Mouse (Mus musculus) kidney, postnatal 0 days (tissue): ENCODE data around the gene Map3k7cl. TPM values are rescaled to one million over a fixed set of nuclear protein-coding genes. Genes with fewer than 3 reads are reported as not detected.

Experiments
- ATAC-seq: fragments of 200-750 bp; cut with Nextera tagmentation; replicated peaks from 2 replicates; pipeline ENCODE4 v1.8.0; 2017; ENCODE audit warnings: low read depth, moderate number of reproducible peaks, moderate TSS enrichment, moderate library complexity; ENCODE audit not compliant: low FRiP score
- DNase-seq: peaks from one replicate; pipeline ENCODE4 v3.0.0-alpha.2; 2016; ENCODE audit warnings: low spot score
- H3K27ac ChIP-seq: fragments of 300-500 bp; sonication (generic); 2 replicates; pipeline ENCODE4 v1.5.1; 2014; ENCODE audit warnings: mild to moderate bottlenecking
- H3K27me3 ChIP-seq: fragments of 300-500 bp; sonication (generic); 2 replicates; pipeline ENCODE4 v1.6.1; 2014; ENCODE audit warnings: low read length, mixed read lengths; ENCODE audit not compliant: insufficient read depth
- H3K36me3 ChIP-seq: fragments of 300-500 bp; sonication (generic); 2 replicates; pipeline ENCODE4 v1.6.1; 2014; ENCODE audit warnings: low read length, mixed read lengths; ENCODE audit not compliant: insufficient read depth
- H3K4me1 ChIP-seq: fragments of 300-500 bp; sonication (generic); replicated peaks from 2 replicates; pipeline ENCODE4 v1.6.1; 2014; ENCODE audit warnings: antibody characterized with exemption, low read length, mixed read lengths; ENCODE audit not compliant: insufficient read depth
- H3K4me2 ChIP-seq: fragments of 300-500 bp; sonication (generic); 2 replicates; pipeline ENCODE4 v1.6.1; 2014; ENCODE audit warnings: mild to moderate bottlenecking, low read length, moderate library complexity, mixed read lengths
- H3K4me3 ChIP-seq: fragments of 300-500 bp; sonication (generic); replicated peaks from 2 replicates; pipeline ENCODE4 v1.5.1; 2014; ENCODE audit warnings: low read depth, low read length
- H3K9ac ChIP-seq: fragments of 300-500 bp; sonication (generic); 2 replicates; pipeline ENCODE4 v1.6.1; 2014; ENCODE audit warnings: low read depth, low read length
- H3K9me3 ChIP-seq: fragments of 300-500 bp; sonication (generic); replicated peaks from 2 replicates; pipeline ENCODE4 v1.6.1; 2016; ENCODE audit warnings: low read length, inconsistent platforms, mixed read lengths
- CTCF ChIP-seq: IDR thresholded peaks from 2 replicates; pipeline ENCODE4 v1.5.1; 2016; ENCODE audit warnings: antibody characterized with exemption, low read depth, mild to moderate bottlenecking, moderate library complexity
- WGBS: fragments of 180-500 bp; shearing (Covaris S2); extraction: QIAGEN DNeasy Blood & Tissue Kit; methylation state at CpG from one replicate; pipeline ENCODE4 v1.1.7; 2014; 5-methylcytosine and 5-hydroxymethylcytosine counted together
- polyA plus RNA-seq: library from polyadenylated mRNA; unstranded; fragments of >200 nt; fragmentation: Nextera tagmentation; extraction: Ambion mirVana; gene quantifications from 2 replicates; pipeline ENCODE4 v1.2.1, GENCODE M21; 2015

The Map3k7cl gene
- polyA plus RNA-seq, 1 experiment from 2014 or later: 2.1 TPM

DNA sequence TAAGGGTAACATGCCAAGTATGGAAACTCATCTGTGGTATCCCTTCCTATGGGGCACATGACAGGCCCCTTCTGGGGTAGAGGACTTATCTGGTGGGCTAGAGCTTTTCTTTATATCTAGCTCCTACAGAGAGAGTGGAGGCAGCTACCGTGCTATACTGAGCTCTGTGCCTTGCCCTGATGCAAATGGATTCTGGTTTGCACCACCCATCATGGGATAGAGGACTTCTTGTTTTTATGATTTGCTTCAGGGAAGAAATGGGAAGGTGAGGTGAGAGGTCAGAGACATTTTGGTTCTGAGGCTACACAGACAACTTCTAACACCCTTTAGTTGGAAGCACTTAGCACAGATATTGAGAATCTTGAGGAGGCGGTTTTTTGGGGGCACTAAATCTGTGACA, 71.8 kb downstream of the Map3k7cl start:
- no peaks in the 10 kb centered on the region for H3K4me1 ChIP-seq
- H3K27me3 ChIP-seq: no peaks in the 10 kb centered on the region
- no peak overlapping the region for H3K9ac ChIP-seq
- no peak overlapping the region for H3K4me3 ChIP-seq
- no peak for ATAC-seq
- TF ChIP-seq CTCF: no peak
- H3K4me2 ChIP-seq: no peak overlapping the region
- H3K36me3 ChIP-seq: no peaks in the 10 kb centered on the region
- H3K9me3 ChIP-seq: 0 out of 2 replicates have a peak, but pooled peaks cover 3% of the 10 kb centered on the region
- WGBS: 88% methylated on average over 2 of the region's 2 CpGs
- H3K27ac ChIP-seq: no peak overlapping the region
- no peak for DNase-seq

DNA sequence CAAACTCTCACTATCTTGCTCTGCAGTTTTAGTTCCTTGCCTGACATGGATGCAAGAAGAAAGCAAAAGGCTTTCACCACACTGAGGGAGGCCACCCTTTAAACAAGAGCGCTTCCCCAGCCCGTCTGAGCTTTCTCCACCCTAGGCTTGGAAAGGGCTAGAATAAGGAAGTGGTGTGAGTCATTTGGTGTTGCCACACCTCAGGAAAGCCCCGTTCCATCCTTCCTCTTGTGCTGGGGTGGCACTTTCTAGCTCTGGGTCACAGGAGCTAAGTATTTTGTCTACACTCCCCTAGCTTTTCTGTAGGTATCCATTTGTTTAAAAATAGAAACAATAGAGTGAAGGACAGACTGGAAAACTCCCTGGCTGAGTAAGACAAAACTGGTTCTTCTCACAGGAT, 72.2 kb downstream of the Map3k7cl start:
- no peak overlapping the region for H3K27ac ChIP-seq
- no peak for TF ChIP-seq CTCF
- ATAC-seq: no peak
- no peak overlapping the region for H3K4me2 ChIP-seq
- no peaks in the 10 kb centered on the region for H3K27me3 ChIP-seq
- no peaks in the 10 kb centered on the region for H3K4me1 ChIP-seq
- 71% methylated on average over 3 of the region's 3 CpGs for WGBS
- no peaks in the 10 kb centered on the region for H3K36me3 ChIP-seq
- H3K4me3 ChIP-seq: no peak overlapping the region
- no peak overlapping the region for H3K9ac ChIP-seq
- H3K9me3 ChIP-seq: 0 out of 2 replicates have a peak, but pooled peaks cover 3% of the 10 kb centered on the region
- no peak for DNase-seq

DNA sequence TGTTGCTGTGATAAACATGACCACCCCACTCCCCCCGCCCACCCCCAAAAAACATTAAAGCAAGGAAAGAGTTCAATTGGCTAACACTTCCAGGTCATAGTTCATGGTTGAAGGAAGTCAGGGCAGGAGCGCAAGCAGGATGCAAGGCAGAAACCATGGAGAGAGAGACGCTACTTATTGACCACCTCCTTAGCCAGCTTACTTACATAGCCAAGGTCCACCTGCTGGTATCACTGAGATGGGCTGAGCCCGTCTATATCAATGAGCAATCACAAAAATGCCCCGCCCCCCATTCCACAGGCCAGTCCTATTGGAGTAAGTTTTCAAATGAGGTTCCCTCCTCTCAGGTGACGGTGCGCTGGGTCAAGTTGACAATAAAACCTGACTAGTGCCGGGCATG, 72.7 kb downstream of the Map3k7cl start:
- WGBS: 94% methylated on average over 8 of the region's 8 CpGs
- H3K27ac ChIP-seq: no peak overlapping the region
- no peaks in the 10 kb centered on the region for H3K4me1 ChIP-seq
- H3K27me3 ChIP-seq: no peaks in the 10 kb centered on the region
- no peak for DNase-seq
- no peak overlapping the region for H3K4me3 ChIP-seq
- no peak overlapping the region for H3K4me2 ChIP-seq
- TF ChIP-seq CTCF: no peak
- no peaks in the 10 kb centered on the region for H3K36me3 ChIP-seq
- no peak for ATAC-seq
- 0 out of 2 replicates have a peak, but pooled peaks cover 3% of the 10 kb centered on the region for H3K9me3 ChIP-seq
- no peak overlapping the region for H3K9ac ChIP-seq

DNA sequence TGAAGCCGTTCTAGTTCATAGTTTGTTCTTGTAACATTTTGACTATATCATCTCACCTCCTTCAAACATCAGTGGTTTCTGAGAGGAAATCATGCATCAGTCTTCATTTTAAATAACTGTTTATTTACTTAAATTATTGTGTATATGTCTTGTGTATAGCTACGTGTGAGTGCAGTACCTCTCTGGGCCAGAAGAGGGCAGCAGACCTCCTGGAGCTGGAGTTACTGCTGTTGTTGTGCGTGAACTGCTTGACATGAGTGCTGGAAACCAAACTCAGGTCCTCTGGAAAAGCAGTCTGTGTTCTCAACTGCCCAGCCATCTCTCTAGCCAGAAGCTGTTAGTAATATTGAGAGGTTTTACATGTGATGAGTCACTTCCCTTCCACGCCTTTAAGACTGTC, 73.6 kb downstream of the Map3k7cl start:
- Histone ChIP-seq H3K36me3 (no peaks in the 10 kb centered on the region), H3K4me1 (no peaks in the 10 kb centered on the region), H3K4me2 (no peak overlapping the region), H3K4me3 (no peak overlapping the region), H3K27me3 (no peaks in the 10 kb centered on the region), H3K27ac (no peak overlapping the region), H3K9me3 (0 out of 2 replicates have a peak, but pooled peaks cover 3% of the 10 kb centered on the region), H3K9ac (no peak overlapping the region)
- TF ChIP-seq CTCF: peak; percentile 39
- over 99% methylated on average over 4 of the region's 4 CpGs for WGBS
- no peak for DNase-seq
- ATAC-seq: no peak

DNA sequence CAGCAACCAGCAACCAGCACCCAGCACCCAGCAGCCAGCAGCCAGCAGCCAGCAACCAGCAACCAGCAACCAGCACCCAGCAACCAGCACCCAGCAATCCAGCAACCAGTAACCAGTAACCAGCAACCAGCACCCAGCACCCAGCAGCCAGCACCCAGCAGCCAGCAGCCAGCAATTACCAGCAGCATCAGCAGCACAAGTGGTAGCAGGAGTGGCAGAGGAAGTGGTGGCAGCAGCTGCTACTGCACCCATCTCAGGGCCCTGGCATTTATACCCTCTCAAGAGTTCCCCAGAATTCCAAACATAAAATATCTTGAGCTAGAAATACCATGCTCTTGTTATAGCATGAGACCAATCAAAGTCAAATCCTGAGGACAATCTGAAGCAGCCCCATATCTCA, 81.6 kb downstream of the Map3k7cl start:
- TF ChIP-seq CTCF: no peak
- ATAC-seq (no peak), DNase-seq (no peak)
- Histone ChIP-seq H3K9me3 (no peaks in the 10 kb centered on the region), H3K4me2 (no peak overlapping the region), H3K27me3 (no peaks in the 10 kb centered on the region), H3K27ac (no peak overlapping the region), H3K36me3 (no peaks in the 10 kb centered on the region), H3K4me1 (no peaks in the 10 kb centered on the region), H3K9ac (no peak overlapping the region), H3K4me3 (no peak overlapping the region)

DNA sequence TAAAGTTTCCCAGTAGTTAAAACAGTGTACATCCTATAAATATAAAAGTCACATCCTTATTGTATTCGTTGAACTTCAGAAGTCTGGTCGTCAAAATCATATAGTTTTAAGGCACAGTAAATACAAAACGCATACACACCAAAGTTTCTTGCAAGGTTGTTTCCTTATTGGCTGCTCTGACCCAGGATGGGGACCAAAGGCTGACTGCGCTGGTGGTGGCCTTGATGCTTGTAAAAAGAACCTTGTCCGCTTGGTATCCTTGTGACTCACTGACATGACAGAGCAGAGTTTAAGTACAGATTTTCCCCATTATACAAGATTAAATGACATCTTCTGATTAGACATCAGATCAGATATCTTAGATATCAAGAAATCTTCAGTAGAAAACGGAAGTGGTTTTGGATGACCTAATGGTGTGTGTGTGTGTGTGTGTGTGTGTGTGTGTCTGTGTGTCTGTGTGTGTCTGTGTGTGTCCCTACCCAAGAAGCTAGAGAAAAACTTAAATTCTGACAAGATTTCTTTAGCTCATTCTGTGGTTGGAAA, 82.2 kb downstream of the Map3k7cl start:
- H3K27me3 ChIP-seq: no peaks in the 10 kb centered on the region
- ATAC-seq (no peak), DNase-seq (no peak)
- no peak overlapping the region for H3K4me3 ChIP-seq
- no peaks in the 10 kb centered on the region for H3K9me3 ChIP-seq
- H3K36me3 ChIP-seq: no peaks in the 10 kb centered on the region
- TF ChIP-seq CTCF: no peak
- H3K4me2 ChIP-seq: no peak overlapping the region
- H3K9ac ChIP-seq: no peak overlapping the region
- no peaks in the 10 kb centered on the region for H3K4me1 ChIP-seq
- 75% methylated on average over 6 of the region's 6 CpGs for WGBS
- H3K27ac ChIP-seq: no peak overlapping the region

DNA sequence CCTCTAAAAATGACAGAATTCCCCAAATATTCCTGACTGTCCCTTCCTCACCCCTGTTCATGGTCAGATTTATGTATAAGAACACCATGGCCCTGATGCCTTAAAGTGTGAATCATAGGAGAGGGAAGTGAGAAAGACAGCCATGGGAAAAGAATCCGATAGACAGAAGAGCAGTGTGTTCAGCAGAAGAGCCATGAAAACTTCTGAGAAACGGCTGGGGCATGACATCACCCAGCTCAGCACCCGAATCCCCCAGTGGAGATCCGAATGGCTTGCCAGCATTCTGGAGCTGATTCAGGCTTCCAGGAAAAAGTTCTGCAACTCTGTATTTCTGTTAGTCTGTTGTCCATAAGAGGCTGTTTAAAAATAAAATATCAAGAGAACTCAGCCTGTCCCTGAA, 82.7 kb downstream of the Map3k7cl start:
- Histone ChIP-seq H3K36me3 (no peaks in the 10 kb centered on the region), H3K4me1 (no peaks in the 10 kb centered on the region), H3K4me2 (no peak overlapping the region), H3K9ac (no peak overlapping the region), H3K27ac (no peak overlapping the region), H3K4me3 (no peak overlapping the region), H3K27me3 (no peaks in the 10 kb centered on the region), H3K9me3 (no peaks in the 10 kb centered on the region)
- 48% methylated on average over 4 of the region's 4 CpGs for WGBS
- DNase-seq (peak; percentile 74), ATAC-seq (no peak)
- TF ChIP-seq CTCF: no peak
